Mouse (Mus musculus) large intestine, adult 2 months (tissue): ENCODE measurements around the gene Gm21992. TPM values are rescaled to one million over a fixed set of nuclear protein-coding genes. Genes with fewer than 3 reads are reported as not detected.
A peak's percentile ranks its signal among the peaks of the same experiment; 100 is the strongest.

ENCODE experiments used
- DNase-seq: peaks from one replicate; pipeline ENCODE4 v3.0.0-alpha.2; 2012; ENCODE audit warnings: low read depth, low spot score
- WGBS: fragments of 180-500 bp; shearing (Covaris S2); methylation state at CpG from one replicate; pipeline ENCODE4 v1.1.7; 2018; 5-methylcytosine and 5-hydroxymethylcytosine counted together
- polyA plus RNA-seq: library from polyadenylated mRNA; depleted of rRNA; stranded (reverse); fragments of >200 nt; gene quantifications from 2 replicates; pipeline ENCODE4 v1.2.3, GENCODE M21; 2012

Gm21992 gene
- polyA plus RNA-seq, 1 experiment, result 22.6 TPM

- DNase-seq, result no peak
- WGBS, result under 1% methylated on average over 9 of the region's 9 CpGs
Measured at GRCm38 (mm10) chr19:4756921-4757320, 54.5 kb downstream of the Gm21992 start.

- DNase-seq, result peak; percentile 57
- WGBS, result under 1% methylated on average over 64 of the region's 65 CpGs
Measured at GRCm38 (mm10) chr19:4756193-4756911, 55.1 kb downstream of the Gm21992 start, which contains the start of gene Rbm4b. TSS of gene Rbm4b (plus strand) at chr19:4756497.

- WGBS, result under 1% methylated on average over 10 of the region's 10 CpGs
- DNase-seq, result peak; percentile 76
Measured at GRCm38 (mm10) chr19:4755565-4756192, 55.7 kb downstream of the Gm21992 start.

- DNase-seq, result no peak
- 88% methylated on average over 6 of the region's 6 CpGs for WGBS
Measured at GRCm38 (mm10) chr19:4749975-4750374, 61.4 kb downstream of the Gm21992 start.

GRCm38 (mm10) chr19:4748493-4748892 is 62.9 kb downstream of the Gm21992 start:
- DNase-seq, result no peak
- WGBS, result 85% methylated on average over 10 of the region's 10 CpGs

- DNase-seq, result no peak
- whole genome bisulfite sequencing, result 89% methylated on average over 9 of the region's 9 CpGs
Measured at GRCm38 (mm10) chr19:4747631-4748312, 63.6 kb downstream of the Gm21992 start.

GRCm38 (mm10) chr19:4746611-4747010 is 64.8 kb downstream of the Gm21992 start:
- WGBS, result 85% methylated on average over 14 of the region's 14 CpGs
- DNase-seq, result no peak

- no peak for DNase-seq
- WGBS, result 94% methylated on average over 10 of the region's 10 CpGs
Measured at GRCm38 (mm10) chr19:4745681-4746080, 65.7 kb downstream of the Gm21992 start.

- 64% methylated on average over 9 of the region's 9 CpGs for WGBS
- DNase-seq, result no peak
Measured at GRCm38 (mm10) chr19:4745057-4745456, 66.4 kb downstream of the Gm21992 start.

GRCm38 (mm10) chr19:4744026-4744425 is 67.4 kb downstream of the Gm21992 start:
- no peak for DNase-seq
- 85% methylated on average over 14 of the region's 14 CpGs for WGBS

- WGBS, result 43% methylated on average over 5 of the region's 5 CpGs
- DNase-seq, result no peak
Measured at GRCm38 (mm10) chr19:4743524-4743923, 67.9 kb downstream of the Gm21992 start.

- WGBS, result 93% methylated on average over 6 of the region's 6 CpGs
- no peak for DNase-seq
Measured at GRCm38 (mm10) chr19:4742229-4742628, 69.2 kb downstream of the Gm21992 start.

GRCm38 (mm10) chr19:4741482-4741881 is 69.9 kb downstream of the Gm21992 start:
- DNase-seq, result no peak
- WGBS, result 81% methylated on average over 10 of the region's 10 CpGs

- DNase-seq, result no peak
- 92% methylated on average over 5 of the region's 5 CpGs for WGBS
Measured at GRCm38 (mm10) chr19:4739762-4740161, 71.7 kb downstream of the Gm21992 start.

GRCm38 (mm10) chr19:4739053-4739452 is 72.4 kb downstream of the Gm21992 start:
- DNase-seq, result no peak
- WGBS, result 92% methylated on average over 11 of the region's 11 CpGs

- DNase-seq, result no peak
- WGBS, result 79% methylated on average over 13 of the region's 13 CpGs
Measured at GRCm38 (mm10) chr19:4737866-4738265, 73.5 kb downstream of the Gm21992 start.

GRCm38 (mm10) chr19:4733052-4733451 is 78.4 kb downstream of the Gm21992 start:
- no peak for DNase-seq
- 84% methylated on average over 3 of the region's 3 CpGs for WGBS

- DNase-seq, result no peak
- WGBS, result 82% methylated on average over 9 of the region's 9 CpGs
Measured at GRCm38 (mm10) chr19:4729186-4729585, 82.2 kb downstream of the Gm21992 start.

GRCm38 (mm10) chr19:4720671-4721244 is 90.7 kb downstream of the Gm21992 start:
- WGBS, result 10% methylated on average over 11 of the region's 11 CpGs
- peak; percentile 62 for DNase-seq

GRCm38 (mm10) chr19:4720112-4720511 is 91.3 kb downstream of the Gm21992 start:
- WGBS, result 47% methylated on average over 15 of the region's 15 CpGs

More at GRCm38 (mm10) chr19:4720112-4720511, 91.3 kb downstream of the Gm21992 start:
- no peak for DNase-seq
